Mouse (Mus musculus): ENCODE measurements around the gene Fam196b. TPM values are rescaled to one million over a fixed set of nuclear protein-coding genes. Genes with fewer than 3 reads are reported as not detected.

Fam196b gene
- total and polyA plus RNA-seq, 3 experiments: 0.13 to 0.38 TPM; not detected in 1

- Histone ChIP-seq H3K9ac (ENCODE audit: insufficient read depth, low read depth) (no peak overlapping the region), H3K36me3 (replicated peaks in 1 of 2; ENCODE audit: control insufficient read depth in 1 of 2, insufficient read depth in 1 of 2, low read length in 1 of 2) (peaks cover 59 to 97% of the 10 kb centered on the region in 2 experiments), H3K4me2 (ENCODE audit: insufficient read depth, low read depth, poor library complexity, severe bottlenecking) (no peak overlapping the region), H3K4me1 (ENCODE audit: control insufficient read depth in 1 of 2, insufficient read depth in 2 of 2) (no peaks in the 10 kb centered on the region), H3K79me2 (replicated peaks; ENCODE audit: control insufficient read depth, extremely low read depth, insufficient read depth, poor library complexity, severe bottlenecking) (no peaks in the 10 kb centered on the region), H3K27ac (ENCODE audit: insufficient read depth, low read depth) (no peak overlapping the region), H3K9me3 (replicated peaks; ENCODE audit: low read length) (no peaks in the 10 kb centered on the region), H3K27me3 (replicated peaks) (no peaks in the 10 kb centered on the region), H3K4me3 (replicated peaks in 1 of 3; ENCODE audit: low read depth in 2 of 3, low read length in 2 of 3, poor library complexity in 1 of 3) (no peak overlapping the region)
- dilution Hi-C loops (cut with MboI; ENCODE audit: extremely low pct_ligation_motif_present, extremely low pct_unique_long_range_greater_than_20kb, low sequenced_read_pairs) (no loop called here), in situ Hi-C loops (cut with MboI; ENCODE audit: low pct_ligation_motif_present, low pct_unique_long_range_greater_than_20kb, low sequenced_read_pairs) (no loop called here)
- no peak for DNase-seq (ENCODE audit: extremely low read depth)
- TF ChIP-seq ZNF384 (IDR thresholded peaks at IDR 0.05; ENCODE audit: low read depth, low read length) (no peak), MAX (IDR thresholded peaks at IDR 0.05; ENCODE audit: low read length) (no peak), NELFE (IDR thresholded peaks at IDR 0.05; ENCODE audit: low read depth, low read length) (no peak), TBP (conservative IDR thresholded peaks at IDR 0.05; ENCODE audit: low read depth, low read length) (no peak), KAT2A (IDR thresholded peaks at IDR 0.05; ENCODE audit: insufficient replicate concordance, low read length) (no peak)
Observed at GRCm38 (mm10) chr11:34430940-34431339, 116.3 kb downstream of the Fam196b start.

GRCm38 (mm10) chr11:34431371-34431770 is 116.7 kb downstream of the Fam196b start:
- Histone ChIP-seq H3K4me1 (ENCODE audit: control insufficient read depth in 1 of 2, insufficient read depth in 2 of 2) (no peaks in the 10 kb centered on the region), H3K9me3 (replicated peaks; ENCODE audit: low read length) (no peaks in the 10 kb centered on the region), H3K27me3 (replicated peaks) (no peaks in the 10 kb centered on the region), H3K9ac (ENCODE audit: insufficient read depth, low read depth) (no peak overlapping the region), H3K79me2 (replicated peaks; ENCODE audit: control insufficient read depth, extremely low read depth, insufficient read depth, poor library complexity, severe bottlenecking) (no peaks in the 10 kb centered on the region), H3K27ac (ENCODE audit: insufficient read depth, low read depth) (no peak overlapping the region), H3K36me3 (replicated peaks in 1 of 2; ENCODE audit: control insufficient read depth in 1 of 2, insufficient read depth in 1 of 2, low read length in 1 of 2) (peaks cover 59 to 97% of the 10 kb centered on the region in 2 experiments), H3K4me3 (replicated peaks in 1 of 3; ENCODE audit: low read depth in 2 of 3, low read length in 2 of 3, poor library complexity in 1 of 3) (no peak overlapping the region), H3K4me2 (ENCODE audit: insufficient read depth, low read depth, poor library complexity, severe bottlenecking) (no peak overlapping the region)
- in situ Hi-C loops (cut with MboI; ENCODE audit: low pct_ligation_motif_present, low pct_unique_long_range_greater_than_20kb, low sequenced_read_pairs): no loop called here
- TF ChIP-seq ETS1 (conservative IDR thresholded peaks at IDR 0.05; ENCODE audit: low read depth, low read length) (no peak), UBTF (IDR thresholded peaks at IDR 0.05; ENCODE audit: low read depth, low read length) (no peak), CTCF (conservative IDR thresholded peaks at IDR 0.05 in 1 of 2, IDR thresholded peaks at IDR 0.05 in 1 of 2; ENCODE audit: low read depth in 2 of 2, low read length in 2 of 2) (no peak), NELFE (IDR thresholded peaks at IDR 0.05; ENCODE audit: low read depth, low read length) (no peak), CHD2 (IDR thresholded peaks at IDR 0.05; ENCODE audit: low read length) (no peak), CHD1 (IDR thresholded peaks at IDR 0.05; ENCODE audit: low read depth, low read length) (no peak), MAFK (IDR thresholded peaks at IDR 0.05; ENCODE audit: insufficient replicate concordance, low read length) (no peak), MAX (IDR thresholded peaks at IDR 0.05; ENCODE audit: low read length) (no peak), POLR2AphosphoS2 (IDR thresholded peaks at IDR 0.05; ENCODE audit: low read depth, low read length) (no peak), ZNF384 (IDR thresholded peaks at IDR 0.05; ENCODE audit: low read depth, low read length) (no peak), IRF4 (IDR thresholded peaks at IDR 0.05; ENCODE audit: low read depth, low read length) (no peak), USF1 (IDR thresholded peaks at IDR 0.05; ENCODE audit: low read depth, low read length) (no peak), MXI1 (IDR thresholded peaks at IDR 0.05; ENCODE audit: low read depth, low read length) (no peak), MAZ (IDR thresholded peaks at IDR 0.05; ENCODE audit: low read depth, low read length) (no peak)
- dilution Hi-C loops (cut with MboI; ENCODE audit: extremely low pct_ligation_motif_present, extremely low pct_unique_long_range_greater_than_20kb, low sequenced_read_pairs): no loop called here
- DNase-seq (ENCODE audit: extremely low read depth): no peak
